Mouse (Mus musculus) MEL (cell line): ENCODE results near the gene Asb2.

Experiments used
- EP300 ChIP-seq, 2 experiments: IDR thresholded peaks; 2 replicates each; pipeline ENCODE4 v1.6.1; 2011; ENCODE audit warnings: improper control_type of control experiment in 2 of 2, low read length in 2 of 2, low read depth in 1 of 2, mild to moderate bottlenecking in 1 of 2
- GATA1 ChIP-seq: IDR thresholded peaks from 2 replicates; pipeline ENCODE4 v1.6.1; 2011; ENCODE audit warnings: low read depth, low read length, improper control_type of control experiment
- HCFC1 ChIP-seq: IDR thresholded peaks from 2 replicates; pipeline ENCODE4 v1.6.1; 2012; ENCODE audit warnings: low read depth, mild to moderate bottlenecking, inconsistent platforms, low read length, improper control_type of control experiment, moderate library complexity
- TBP ChIP-seq: IDR thresholded peaks from 2 replicates; pipeline ENCODE4 v1.8.0; 2011; ENCODE audit warnings: low read depth, low read length, improper control_type of control experiment
- ZC3H11A ChIP-seq: IDR thresholded peaks from 2 replicates; pipeline ENCODE4 v1.6.1; 2012; ENCODE audit warnings: low read depth, mild to moderate bottlenecking, inconsistent platforms, low read length, improper control_type of control experiment

- no peak for TF ChIP-seq ZC3H11A
- no peak for TF ChIP-seq EP300 (IDR thresholded peaks at IDR 0.05; ENCODE audit: low read depth in 1 of 2, low read length in 2 of 2)
- TF ChIP-seq GATA1: no peak
- no peak for TF ChIP-seq HCFC1
- no peak for TF ChIP-seq TBP
Measured at GRCm38 (mm10) chr12:103360812-103361211, 5.0 kb upstream of the Asb2 start.
